Mouse (Mus musculus): ENCODE data around the gene Sptb. TPM values are rescaled to one million over a fixed set of nuclear protein-coding genes. Genes with fewer than 3 reads are reported as not detected.

Sptb gene
- total and polyA plus RNA-seq, 3 experiments: 17.9 to 85.1 (median 35.4) TPM

GRCm38 (mm10) chr12:76673794-76674222, 36.5 kb downstream of the Sptb start (continued):
- TF ChIP-seq MYC (IDR thresholded peaks at IDR 0.05; ENCODE audit: low read depth, low read length): peak; percentile 88; the same call in 1 of the 2 replicates
- TF ChIP-seq MAZ (IDR thresholded peaks at IDR 0.05; ENCODE audit: low read depth, low read length): peak; percentile 96

GRCm38 (mm10) chr12:76672008-76672407, 38.3 kb downstream of the Sptb start:
- peaks cover 52 to 68% of the 10 kb centered on the region in 2 experiments for H3K4me1 ChIP-seq (ENCODE audit: control insufficient read depth in 1 of 2, insufficient read depth in 2 of 2, low read length in 2 of 2)
- peak; percentile 65 for DNase-seq (ENCODE audit: low read depth, low spot score)
- TF ChIP-seq BHLHE40 (IDR thresholded peaks at IDR 0.05; ENCODE audit: borderline replicate concordance, low read depth, low read length) (no peak), MXI1 (IDR thresholded peaks at IDR 0.05; ENCODE audit: low read depth, low read length) (peak; percentile 26), ETS1 (IDR thresholded peaks at IDR 0.05; ENCODE audit: low read depth, low read length) (peak; percentile 76), CTCF (IDR thresholded peaks at IDR 0.05 in 2 of 3, conservative IDR thresholded peaks at IDR 0.05 in 1 of 3; ENCODE audit: control insufficient read depth in 1 of 3, insufficient read depth in 1 of 3, low read depth in 2 of 3, low read length in 3 of 3, poor library complexity in 1 of 3, severe bottlenecking in 1 of 3) (no peak), EP300 (IDR thresholded peaks at IDR 0.05; ENCODE audit: low read depth in 1 of 2, low read length in 2 of 2) (peak in 1 of 2 experiments; percentile 32; a peak in 1 of 4 replicates), TCF12 (IDR thresholded peaks at IDR 0.05; ENCODE audit: low read depth, low read length) (0 out of 2 replicates have a peak, but pooled peaks have one; percentile 21), ZKSCAN1 (IDR thresholded peaks at IDR 0.05; ENCODE audit: low read depth, low read length) (no peak), ELF1 (IDR thresholded peaks at IDR 0.05; ENCODE audit: low read depth, low read length) (peak; percentile 41; the same call in 1 of the 2 replicates), KAT2A (conservative IDR thresholded peaks at IDR 0.05; ENCODE audit: low read depth, low read length) (0 out of 2 replicates have a peak, but pooled peaks have one; percentile 10), MAX (IDR thresholded peaks at IDR 0.05; ENCODE audit: low read length) (peak; percentile 63; the same call in 1 of the 2 replicates), SIN3A (IDR thresholded peaks at IDR 0.05; ENCODE audit: low read length) (no peak; the same call in 1 of the 2 replicates)
- peak overlapping the region; percentile 95 for H3K27ac ChIP-seq (ENCODE audit: control insufficient read depth, low read depth, low read length)
- peak overlapping the region; percentile 38 for H3K9ac ChIP-seq (ENCODE audit: control insufficient read depth, low read depth, low read length, poor library complexity, severe bottlenecking)
- peaks cover 5% of the 10 kb centered on the region; the same call in 1 of the 2 replicates for H3K79me2 ChIP-seq (ENCODE audit: control insufficient read depth, insufficient read depth, low read length, poor library complexity)
- no peaks in the 10 kb centered on the region for H3K9me3 ChIP-seq (replicated peaks; ENCODE audit: insufficient read depth, low read length)
- H3K36me3 ChIP-seq (ENCODE audit: control insufficient read depth in 1 of 2, insufficient read depth in 2 of 2, low read length in 2 of 2): peaks cover 0 to 65% of the 10 kb centered on the region in 2 experiments; a peak in 2 of 4 replicates
- H3K27me3 ChIP-seq (ENCODE audit: control insufficient read depth in 1 of 2, insufficient read depth in 2 of 2, low read length in 2 of 2): no peaks in the 10 kb centered on the region
- no peak overlapping the region for H3K4me3 ChIP-seq (ENCODE audit: control insufficient read depth in 1 of 2, insufficient read depth in 1 of 2, low read depth in 2 of 2, low read length in 2 of 2)

GRCm38 (mm10) chr12:76670533-76671086, 39.7 kb downstream of the Sptb start:
- Histone ChIP-seq H3K9me3 (replicated peaks; ENCODE audit: insufficient read depth, low read length) (no peaks in the 10 kb centered on the region), H3K9ac (ENCODE audit: control insufficient read depth, low read depth, low read length, poor library complexity, severe bottlenecking) (peak overlapping the region; percentile 69), H3K4me3 (ENCODE audit: control insufficient read depth in 1 of 2, insufficient read depth in 1 of 2, low read depth in 2 of 2, low read length in 2 of 2) (peak overlapping the region in 1 of 2 experiments; percentile 5; a peak in 1 of 4 replicates), H3K79me2 (ENCODE audit: control insufficient read depth, insufficient read depth, low read length, poor library complexity) (peaks cover 5% of the 10 kb centered on the region; the same call in 1 of the 2 replicates), H3K4me1 (ENCODE audit: control insufficient read depth in 1 of 2, insufficient read depth in 2 of 2, low read length in 2 of 2) (peaks cover 47 to 57% of the 10 kb centered on the region in 2 experiments), H3K36me3 (ENCODE audit: control insufficient read depth in 1 of 2, insufficient read depth in 2 of 2, low read length in 2 of 2) (peaks cover 0 to 59% of the 10 kb centered on the region in 2 experiments; a peak in 2 of 4 replicates), H3K27me3 (ENCODE audit: control insufficient read depth in 1 of 2, insufficient read depth in 2 of 2, low read length in 2 of 2) (no peaks in the 10 kb centered on the region), H3K27ac (ENCODE audit: control insufficient read depth, low read depth, low read length) (peak overlapping the region; percentile 95)
- peak; percentile 96 for DNase-seq (ENCODE audit: low read depth, low spot score)
- TF ChIP-seq ELF1 (IDR thresholded peaks at IDR 0.05; ENCODE audit: low read depth, low read length) (no peak), E2F4 (IDR thresholded peaks at IDR 0.05; ENCODE audit: borderline replicate concordance, low read depth, low read length) (peak; percentile 89; the same call in 1 of the 2 replicates), TBP (IDR thresholded peaks at IDR 0.05; ENCODE audit: low read depth, low read length) (peak; percentile 53; the same call in 1 of the 2 replicates), BHLHE40 (IDR thresholded peaks at IDR 0.05; ENCODE audit: borderline replicate concordance, low read depth, low read length) (0 out of 2 replicates have a peak, but pooled peaks have one; percentile 72), POLR2AphosphoS5 (IDR thresholded peaks at IDR 0.05; ENCODE audit: borderline replicate concordance, low read depth, low read length) (no peak), CTCF (IDR thresholded peaks at IDR 0.05 in 2 of 3, conservative IDR thresholded peaks at IDR 0.05 in 1 of 3; ENCODE audit: control insufficient read depth in 1 of 3, insufficient read depth in 1 of 3, low read depth in 2 of 3, low read length in 3 of 3, poor library complexity in 1 of 3, severe bottlenecking in 1 of 3) (no peak), TAL1 (IDR thresholded peaks at IDR 0.05; ENCODE audit: low read length) (peak; percentile 99), ZMIZ1 (IDR thresholded peaks at IDR 0.05; ENCODE audit: low read depth, low read length) (peak; percentile 26; the same call in 1 of the 2 replicates), RAD21 (IDR thresholded peaks at IDR 0.05; ENCODE audit: low read depth, low read length) (no peak), ZKSCAN1 (IDR thresholded peaks at IDR 0.05; ENCODE audit: low read depth, low read length) (no peak), ETS1 (IDR thresholded peaks at IDR 0.05; ENCODE audit: low read depth, low read length) (peak; percentile 97), KAT2A (conservative IDR thresholded peaks at IDR 0.05; ENCODE audit: low read depth, low read length) (no peak), TCF12 (IDR thresholded peaks at IDR 0.05; ENCODE audit: low read depth, low read length) (peak; percentile 99), MYC (IDR thresholded peaks at IDR 0.05; ENCODE audit: low read depth, low read length) (peak; percentile 62; the same call in 1 of the 2 replicates), MXI1 (IDR thresholded peaks at IDR 0.05; ENCODE audit: low read depth, low read length) (peak; percentile 65), MAFK (IDR thresholded peaks at IDR 0.05; ENCODE audit: borderline replicate concordance, low read depth, low read length) (no peak; the same call in 1 of the 2 replicates), SIN3A (IDR thresholded peaks at IDR 0.05; ENCODE audit: low read length) (peak; percentile 91), CHD1 (IDR thresholded peaks at IDR 0.05; ENCODE audit: low read depth, low read length) (0 out of 2 replicates have a peak, but pooled peaks have one; percentile 3), MAX (IDR thresholded peaks at IDR 0.05; ENCODE audit: low read length) (no peak; the same call in 1 of the 2 replicates), ZNF384 (IDR thresholded peaks at IDR 0.05; ENCODE audit: low read depth, low read length) (peak; percentile 32; the same call in 1 of the 2 replicates), RCOR1 (IDR thresholded peaks at IDR 0.05; ENCODE audit: low read depth, low read length) (peak; percentile 56; the same call in 1 of the 2 replicates), NELFE (IDR thresholded peaks at IDR 0.05; ENCODE audit: low read depth, low read length) (no peak)

All from MEL (cell line).